Mouse (Mus musculus): ENCODE measurements around the gene Hbb-bt.
"Not testable (repeated sequence)": the region's sequence is repeated elsewhere in the genome, so short reads cannot be mapped to it uniquely, and the experiment has no call there.

DNA sequence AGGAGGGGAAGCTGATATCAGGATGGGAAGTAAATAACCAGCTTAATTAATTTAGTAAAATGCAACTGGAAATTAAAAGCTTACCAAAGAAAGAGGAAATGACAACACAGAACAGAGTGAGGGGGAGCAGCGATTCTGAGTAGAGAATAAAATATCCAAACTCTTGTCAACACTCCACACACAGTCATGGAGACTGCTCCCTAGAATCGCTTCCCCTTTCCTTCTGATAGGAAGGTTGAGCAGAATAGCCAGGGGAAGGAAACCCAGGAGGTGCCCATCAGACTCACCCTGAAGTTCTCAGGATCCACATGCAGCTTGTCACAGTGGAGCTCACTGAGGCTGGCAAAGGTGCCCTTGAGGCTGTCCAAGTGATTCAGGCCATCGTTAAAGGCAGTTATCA is 644 bp downstream of the Hbb-bt start:
- not testable (repeated sequence) for TF ChIP-seq CTCF (IDR thresholded peaks at IDR 0.05; ENCODE audit: borderline replicate concordance, extremely low read depth, insufficient read depth, insufficient read length); POLR2A (IDR thresholded peaks at IDR 0.05; ENCODE audit: borderline replicate concordance, extremely low read depth, insufficient read depth, insufficient read length, poor library complexity, severe bottlenecking)

Measured in brain, embryonic 14.5 days (tissue).